Mouse (Mus musculus): Measurements from ENCODE around the gene H2-Ob. TPM values are rescaled to one million over a fixed set of nuclear protein-coding genes. Genes with fewer than 3 reads are reported as not detected.

Gene H2-Ob
- polyA plus RNA-seq, 1 experiment: not detected

GRCm38 (mm10) chr17:34205021-34205745 is 33.5 kb upstream of the H2-Ob start:
- Histone ChIP-seq H3K27ac (ENCODE audit: insufficient read depth, low read length) (no peak overlapping the region), H3K9me3 (replicated peaks; ENCODE audit: control insufficient read depth, insufficient read depth, low read length, poor library complexity, severe bottlenecking) (no peaks in the 10 kb centered on the region), H3K36me3 (ENCODE audit: control insufficient read depth, insufficient read depth, low read length, poor library complexity, severe bottlenecking) (no peaks in the 10 kb centered on the region), H3K9ac (ENCODE audit: low read depth, poor library complexity, severe bottlenecking) (peak overlapping the region; percentile 69), H3K4me1 (ENCODE audit: control insufficient read depth, insufficient read depth, low read length) (no peaks in the 10 kb centered on the region), H3K4me3 (ENCODE audit: low read depth, low read length) (peak overlapping the region; percentile 85), H3K27me3 (ENCODE audit: control insufficient read depth, insufficient read depth, low read length, poor library complexity, severe bottlenecking) (no peaks in the 10 kb centered on the region)
- no peak for TF ChIP-seq EP300 (IDR thresholded peaks at IDR 0.05; ENCODE audit: insufficient read depth, low read depth, low read length)
- no peak for TF ChIP-seq POLR2A (IDR thresholded peaks at IDR 0.05; ENCODE audit: insufficient read depth, low read length)
- no peak for TF ChIP-seq CTCF (IDR thresholded peaks at IDR 0.05; ENCODE audit: low read depth, low read length)

GRCm38 (mm10) chr17:34205746-34206176 is 32.9 kb upstream of the H2-Ob start:
- H3K9me3 ChIP-seq (replicated peaks; ENCODE audit: control insufficient read depth, insufficient read depth, low read length, poor library complexity, severe bottlenecking): no peaks in the 10 kb centered on the region
- no peaks in the 10 kb centered on the region for H3K4me1 ChIP-seq (ENCODE audit: control insufficient read depth, insufficient read depth, low read length)
- peak; percentile 1 for TF ChIP-seq CTCF (IDR thresholded peaks at IDR 0.05; ENCODE audit: low read depth, low read length)
- no peak for TF ChIP-seq POLR2A (IDR thresholded peaks at IDR 0.05; ENCODE audit: insufficient read depth, low read length)
- no peak overlapping the region for H3K27ac ChIP-seq (ENCODE audit: insufficient read depth, low read length)
- H3K9ac ChIP-seq (ENCODE audit: low read depth, poor library complexity, severe bottlenecking): peak overlapping the region; percentile 69
- no peaks in the 10 kb centered on the region for H3K36me3 ChIP-seq (ENCODE audit: control insufficient read depth, insufficient read depth, low read length, poor library complexity, severe bottlenecking)
- H3K4me3 ChIP-seq (ENCODE audit: low read depth, low read length): peak overlapping the region; percentile 85
- no peaks in the 10 kb centered on the region for H3K27me3 ChIP-seq (ENCODE audit: control insufficient read depth, insufficient read depth, low read length, poor library complexity, severe bottlenecking)

- Histone ChIP-seq H3K4me3 (ENCODE audit: low read depth, low read length) (no peak overlapping the region), H3K36me3 (ENCODE audit: control insufficient read depth, insufficient read depth, low read length, poor library complexity, severe bottlenecking) (no peaks in the 10 kb centered on the region), H3K27me3 (ENCODE audit: control insufficient read depth, insufficient read depth, low read length, poor library complexity, severe bottlenecking) (no peaks in the 10 kb centered on the region), H3K9ac (ENCODE audit: low read depth, poor library complexity, severe bottlenecking) (no peak overlapping the region), H3K4me1 (ENCODE audit: control insufficient read depth, insufficient read depth, low read length) (no peaks in the 10 kb centered on the region), H3K9me3 (replicated peaks; ENCODE audit: control insufficient read depth, insufficient read depth, low read length, poor library complexity, severe bottlenecking) (no peaks in the 10 kb centered on the region), H3K27ac (ENCODE audit: insufficient read depth, low read length) (no peak overlapping the region)
- TF ChIP-seq POLR2A (IDR thresholded peaks at IDR 0.05; ENCODE audit: insufficient read depth, low read length) (no peak), EP300 (IDR thresholded peaks at IDR 0.05; ENCODE audit: insufficient read depth, low read depth, low read length) (no peak), CTCF (IDR thresholded peaks at IDR 0.05; ENCODE audit: low read depth, low read length) (no peak)
These were observed 32.0 kb upstream of the H2-Ob start for GRCm38 (mm10) chr17:34206731-34207130.

- H3K27me3 ChIP-seq (ENCODE audit: control insufficient read depth, insufficient read depth, low read length, poor library complexity, severe bottlenecking): no peaks in the 10 kb centered on the region
- no peaks in the 10 kb centered on the region for H3K36me3 ChIP-seq (ENCODE audit: control insufficient read depth, insufficient read depth, low read length, poor library complexity, severe bottlenecking)
- no peak for TF ChIP-seq POLR2A (IDR thresholded peaks at IDR 0.05; ENCODE audit: insufficient read depth, low read length)
- TF ChIP-seq EP300 (IDR thresholded peaks at IDR 0.05; ENCODE audit: insufficient read depth, low read depth, low read length): no peak
- TF ChIP-seq CTCF (IDR thresholded peaks at IDR 0.05; ENCODE audit: low read depth, low read length): no peak
- H3K4me1 ChIP-seq (ENCODE audit: control insufficient read depth, insufficient read depth, low read length): no peaks in the 10 kb centered on the region
- no peak overlapping the region for H3K9ac ChIP-seq (ENCODE audit: low read depth, poor library complexity, severe bottlenecking)
- H3K27ac ChIP-seq (ENCODE audit: insufficient read depth, low read length): no peak overlapping the region
- no peak overlapping the region for H3K4me3 ChIP-seq (ENCODE audit: low read depth, low read length)
- H3K9me3 ChIP-seq (replicated peaks; ENCODE audit: control insufficient read depth, insufficient read depth, low read length, poor library complexity, severe bottlenecking): no peaks in the 10 kb centered on the region
These were observed 31.2 kb upstream of the H2-Ob start for GRCm38 (mm10) chr17:34207456-34207855.

- H3K9ac ChIP-seq (ENCODE audit: low read depth, poor library complexity, severe bottlenecking): no peak overlapping the region
- no peaks in the 10 kb centered on the region for H3K9me3 ChIP-seq (replicated peaks; ENCODE audit: control insufficient read depth, insufficient read depth, low read length, poor library complexity, severe bottlenecking)
- no peaks in the 10 kb centered on the region for H3K36me3 ChIP-seq (ENCODE audit: control insufficient read depth, insufficient read depth, low read length, poor library complexity, severe bottlenecking)
- no peak overlapping the region for H3K27ac ChIP-seq (ENCODE audit: insufficient read depth, low read length)
- H3K4me1 ChIP-seq (ENCODE audit: control insufficient read depth, insufficient read depth, low read length): no peaks in the 10 kb centered on the region
- H3K27me3 ChIP-seq (ENCODE audit: control insufficient read depth, insufficient read depth, low read length, poor library complexity, severe bottlenecking): no peaks in the 10 kb centered on the region
- H3K4me3 ChIP-seq (ENCODE audit: low read depth, low read length): no peak overlapping the region
- no peak for TF ChIP-seq CTCF (IDR thresholded peaks at IDR 0.05; ENCODE audit: low read depth, low read length)
- TF ChIP-seq EP300 (IDR thresholded peaks at IDR 0.05; ENCODE audit: insufficient read depth, low read depth, low read length): no peak
- no peak for TF ChIP-seq POLR2A (IDR thresholded peaks at IDR 0.05; ENCODE audit: insufficient read depth, low read length)
These were observed 30.8 kb upstream of the H2-Ob start for GRCm38 (mm10) chr17:34207866-34208265.

- H3K27me3 ChIP-seq (ENCODE audit: control insufficient read depth, insufficient read depth, low read length, poor library complexity, severe bottlenecking): no peaks in the 10 kb centered on the region
- no peaks in the 10 kb centered on the region for H3K36me3 ChIP-seq (ENCODE audit: control insufficient read depth, insufficient read depth, low read length, poor library complexity, severe bottlenecking)
- no peaks in the 10 kb centered on the region for H3K4me1 ChIP-seq (ENCODE audit: control insufficient read depth, insufficient read depth, low read length)
- no peak overlapping the region for H3K9ac ChIP-seq (ENCODE audit: low read depth, poor library complexity, severe bottlenecking)
- no peak for TF ChIP-seq EP300 (IDR thresholded peaks at IDR 0.05; ENCODE audit: insufficient read depth, low read depth, low read length)
- TF ChIP-seq POLR2A (IDR thresholded peaks at IDR 0.05; ENCODE audit: insufficient read depth, low read length): no peak
- TF ChIP-seq CTCF (IDR thresholded peaks at IDR 0.05; ENCODE audit: low read depth, low read length): no peak
- no peak overlapping the region for H3K4me3 ChIP-seq (ENCODE audit: low read depth, low read length)
- H3K9me3 ChIP-seq (replicated peaks; ENCODE audit: control insufficient read depth, insufficient read depth, low read length, poor library complexity, severe bottlenecking): no peaks in the 10 kb centered on the region
- H3K27ac ChIP-seq (ENCODE audit: insufficient read depth, low read length): no peak overlapping the region
These were observed 30.3 kb upstream of the H2-Ob start for GRCm38 (mm10) chr17:34208421-34208820.
